Mouse (Mus musculus) left cerebral cortex, postnatal 4 days (tissue): ENCODE data around the gene Cdk14. TPM values are rescaled to one million over a fixed set of nuclear protein-coding genes. Genes with fewer than 3 reads are reported as not detected.

Source experiments
- DNase-seq: peaks from one replicate; pipeline ENCODE4 v3.0.0-alpha.2; 2022
- intact Hi-C: fragments of 180-260 bp; cut with DNase I; formaldehyde crosslinking; loops from one replicate; pipeline ENCODE4 v1.15.1; 2025
- total RNA-seq, 2 experiments: library from RNA; stranded (reverse); gene quantifications; 2 replicates each; pipeline ENCODE4 v1.2.3; 2021

The Cdk14 gene
- total RNA-seq, 2 experiments from 2014 or later, result 84.2 to 92.2 TPM

- no peak for DNase-seq
- intact Hi-C loops, result no loop called here
These were observed 598.1 kb downstream of the Cdk14 start for GRCm38 (mm10) chr5:4822041-4822440.

GRCm38 (mm10) chr5:4821368-4821771 is 598.7 kb downstream of the Cdk14 start:
- intact Hi-C loops, result no loop called here
- DNase-seq, result no peak

DNA sequence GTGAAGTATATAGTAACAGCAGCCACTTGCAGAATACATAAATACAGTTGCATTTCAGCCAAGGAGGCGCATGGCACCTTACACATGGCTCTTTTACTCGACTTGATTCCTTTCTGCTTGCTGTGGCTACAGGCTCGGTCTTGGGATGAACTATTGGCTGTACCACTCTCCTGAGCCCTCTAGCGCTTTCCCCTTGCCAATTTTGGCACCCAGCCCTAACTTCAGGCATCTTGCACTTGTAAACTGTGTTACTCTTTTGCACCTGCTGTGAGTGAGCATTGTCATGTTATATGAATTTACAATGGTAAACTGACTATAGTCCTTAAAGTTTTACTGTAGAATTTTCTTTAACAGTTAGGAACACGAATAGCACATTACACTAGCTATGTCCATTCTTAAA is 603.1 kb downstream of the Cdk14 start:
- peak; percentile 53 for DNase-seq
- intact Hi-C loops, result no loop called here

DNA sequence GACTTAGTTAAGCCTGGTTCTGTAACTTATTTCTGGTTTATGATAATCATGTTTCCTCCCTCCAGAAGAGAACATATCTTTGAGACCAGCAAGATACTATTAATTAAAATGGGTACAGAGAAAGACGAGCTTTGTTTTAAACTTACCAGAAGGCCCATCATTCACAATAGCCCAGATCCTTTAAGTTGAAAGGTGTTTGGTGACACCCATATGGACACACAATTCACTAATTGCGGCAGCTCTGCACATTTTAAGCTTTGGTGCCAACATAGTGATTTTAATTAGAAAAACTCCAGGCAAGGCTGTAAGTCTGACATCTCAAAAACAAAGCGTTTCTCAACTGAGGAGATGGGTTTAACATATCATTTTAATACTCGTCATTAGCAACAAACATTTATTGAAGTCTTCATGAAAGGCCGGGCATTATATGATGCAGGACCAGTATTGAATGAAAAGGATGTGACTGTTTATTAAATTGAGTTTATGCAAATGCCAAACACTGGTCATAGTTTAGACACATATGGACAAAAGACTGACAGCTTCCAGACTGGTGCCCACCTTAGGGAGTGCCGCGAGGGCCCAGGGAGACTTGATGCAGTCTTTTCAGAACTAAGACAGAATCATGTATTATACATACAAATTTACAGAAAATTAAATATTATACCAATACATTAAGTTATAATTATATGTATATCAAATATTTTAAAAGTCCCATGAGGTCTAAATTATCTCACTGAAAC is 605.5 kb downstream of the Cdk14 start:
- DNase-seq, result no peak
- intact Hi-C loops, result no loop called here

GRCm38 (mm10) chr5:4813357-4813756 is 606.8 kb downstream of the Cdk14 start:
- DNase-seq, result no peak
- intact Hi-C loops, result no loop called here

- DNase-seq, result no peak
- intact Hi-C loops, result no loop called here
These were observed 607.9 kb downstream of the Cdk14 start for GRCm38 (mm10) chr5:4812036-4812729.

DNA sequence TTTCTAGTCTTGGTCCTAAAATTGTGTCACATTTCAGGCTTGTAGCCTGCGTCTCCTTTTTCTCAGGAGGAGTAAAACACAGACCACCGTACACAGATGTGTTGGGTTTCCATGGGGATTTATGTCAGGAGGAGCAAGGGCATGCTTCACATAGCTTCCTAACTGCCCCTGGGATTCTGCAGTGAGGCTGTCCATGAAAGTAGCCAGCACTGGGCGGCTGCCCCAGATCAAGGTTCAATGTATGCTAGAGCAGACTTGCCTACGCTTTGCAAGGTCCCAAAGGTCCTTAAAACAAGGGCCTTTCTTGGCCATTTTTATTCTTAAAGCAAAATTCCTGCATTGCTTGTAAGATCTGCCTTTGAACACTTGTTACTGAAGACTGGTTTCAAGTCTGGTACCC is 614.9 kb downstream of the Cdk14 start:
- intact Hi-C loops, result no loop called here
- DNase-seq, result no peak

DNA sequence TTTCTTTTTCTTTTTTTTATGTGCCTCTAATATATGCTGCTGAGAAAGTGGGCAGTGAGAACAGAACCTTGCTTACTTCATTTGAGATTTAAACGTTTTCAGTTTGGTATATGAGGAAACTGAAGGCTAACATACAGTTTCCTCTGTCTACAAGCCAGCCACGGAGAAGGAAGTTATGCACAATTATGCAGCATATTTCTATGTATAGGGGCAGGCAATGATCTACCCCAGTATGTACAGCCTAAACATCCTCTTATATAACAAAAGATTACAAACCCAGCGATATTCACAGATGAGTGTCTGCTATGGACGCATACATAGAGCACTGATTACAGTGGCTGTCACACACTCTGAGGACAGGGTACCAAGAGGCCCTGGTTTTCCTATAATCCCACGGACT is 616.4 kb downstream of the Cdk14 start:
- DNase-seq, result no peak
- intact Hi-C loops, result no loop called here

DNA sequence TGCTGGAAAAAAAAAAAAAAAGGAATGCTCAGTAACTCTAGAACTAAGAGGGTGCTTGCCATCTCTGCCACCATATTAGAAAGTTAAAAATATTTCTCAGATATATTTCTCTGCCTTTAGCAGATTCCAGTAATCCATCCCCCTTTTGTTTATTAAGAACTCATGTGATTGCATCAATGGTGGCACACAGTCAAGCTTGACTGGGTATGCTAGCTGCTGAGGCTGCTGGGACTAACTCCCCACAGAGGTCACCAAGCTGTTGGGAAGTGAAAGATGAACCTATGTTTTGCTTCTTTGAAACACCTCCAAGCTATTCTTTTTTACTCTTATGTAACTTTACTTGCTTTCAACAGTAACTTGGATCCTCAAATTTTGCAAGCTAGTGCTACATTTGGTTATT is 618.1 kb downstream of the Cdk14 start:
- intact Hi-C loops, result no loop called here
- DNase-seq, result no peak

DNA sequence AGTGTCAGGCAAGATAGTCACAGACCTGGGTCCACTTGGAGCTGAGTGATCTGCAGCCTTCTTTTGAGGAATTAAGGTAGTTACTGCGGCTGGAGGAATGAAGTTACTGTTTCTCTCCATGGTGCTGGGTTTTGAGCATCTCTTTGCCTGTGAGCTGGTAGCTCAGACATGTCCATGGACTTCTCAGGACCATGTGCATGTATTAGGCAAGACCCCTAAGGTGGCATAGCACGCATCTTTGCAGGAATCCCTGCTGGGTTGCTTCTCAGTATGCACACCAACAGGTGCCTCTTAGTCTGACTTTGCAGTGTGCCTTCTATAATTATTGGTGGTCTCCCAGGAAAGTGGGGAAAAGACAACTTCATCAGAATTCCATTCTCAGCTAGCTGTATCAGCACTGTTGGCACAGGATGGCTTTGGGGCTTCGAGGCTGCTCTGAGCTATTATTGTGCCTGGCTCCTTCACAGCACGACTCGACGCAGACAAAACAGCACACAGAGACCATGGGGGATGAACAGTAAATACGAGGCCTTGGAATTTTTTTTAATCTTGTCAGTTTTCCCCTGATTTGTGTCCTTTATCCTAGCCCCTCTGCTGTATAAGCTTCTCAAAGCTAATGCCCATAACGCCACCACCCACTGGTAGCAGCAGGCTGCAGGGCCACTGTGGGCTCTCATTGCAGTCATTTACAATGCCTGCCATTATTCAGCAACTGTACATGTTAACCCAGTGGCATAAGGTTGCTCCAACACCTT is 618.8 kb downstream of the Cdk14 start:
- no peak for DNase-seq
- intact Hi-C loops, result no loop called here

GRCm38 (mm10) chr5:4791219-4791618 is 628.9 kb downstream of the Cdk14 start:
- DNase-seq, result no peak
- intact Hi-C loops, result no loop called here

- no peak for DNase-seq
- intact Hi-C loops, result no loop called here
These were observed 629.8 kb downstream of the Cdk14 start for GRCm38 (mm10) chr5:4790265-4790664.

- no peak for DNase-seq
- intact Hi-C loops, result no loop called here
These were observed 631.6 kb downstream of the Cdk14 start for GRCm38 (mm10) chr5:4788484-4788883.

- intact Hi-C loops, result no loop called here
These were observed 633.3 kb downstream of the Cdk14 start for GRCm38 (mm10) chr5:4786816-4787215.

GRCm38 (mm10) chr5:4778274-4778673 is 641.8 kb downstream of the Cdk14 start:
- intact Hi-C loops, result no loop called here
- DNase-seq, result no peak

More at GRCm38 (mm10) chr5:4786816-4787215, 633.3 kb downstream of the Cdk14 start:
- no peak for DNase-seq

- intact Hi-C loops, result no loop called here
These were observed 643.6 kb downstream of the Cdk14 start for GRCm38 (mm10) chr5:4776495-4776894.

DNA sequence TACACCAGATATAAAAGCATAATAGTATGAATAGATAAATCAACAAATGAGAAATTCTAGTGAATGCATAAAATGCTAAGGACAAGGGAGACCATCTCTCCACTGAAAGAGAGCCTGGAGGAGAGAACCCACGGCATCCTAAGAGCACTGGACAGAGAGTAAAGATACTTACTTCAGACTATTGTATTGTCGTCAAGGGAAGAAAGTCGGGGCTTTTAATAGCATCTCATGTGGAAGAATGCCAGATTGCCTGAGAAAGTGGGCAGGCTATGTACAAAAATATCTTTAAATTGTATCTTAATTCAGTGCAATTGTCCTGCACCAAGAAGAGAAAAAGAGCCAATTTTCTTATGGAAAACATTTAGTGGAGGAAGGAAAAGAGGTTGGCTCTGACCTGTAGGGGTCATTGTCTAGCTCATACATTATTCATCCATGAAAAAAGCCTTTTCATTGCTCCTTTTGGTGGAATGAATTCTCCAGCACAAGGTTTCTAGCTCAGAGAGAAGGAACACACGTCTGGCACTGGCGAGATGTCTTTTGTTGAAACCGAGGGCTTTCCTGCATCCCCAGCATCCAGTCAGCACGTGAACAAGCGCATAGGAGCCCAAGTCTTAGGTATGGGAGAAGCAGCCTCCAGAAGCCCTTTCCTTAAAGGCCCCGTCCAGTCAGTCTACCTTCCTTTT is 646.9 kb downstream of the Cdk14 start:
- intact Hi-C loops, result no loop called here
- DNase-seq, result no peak

More at GRCm38 (mm10) chr5:4776495-4776894, 643.6 kb downstream of the Cdk14 start:
- DNase-seq, result no peak

- intact Hi-C loops, result no loop called here
- no peak for DNase-seq
These were observed 649.5 kb downstream of the Cdk14 start for GRCm38 (mm10) chr5:4770609-4771008.

DNA sequence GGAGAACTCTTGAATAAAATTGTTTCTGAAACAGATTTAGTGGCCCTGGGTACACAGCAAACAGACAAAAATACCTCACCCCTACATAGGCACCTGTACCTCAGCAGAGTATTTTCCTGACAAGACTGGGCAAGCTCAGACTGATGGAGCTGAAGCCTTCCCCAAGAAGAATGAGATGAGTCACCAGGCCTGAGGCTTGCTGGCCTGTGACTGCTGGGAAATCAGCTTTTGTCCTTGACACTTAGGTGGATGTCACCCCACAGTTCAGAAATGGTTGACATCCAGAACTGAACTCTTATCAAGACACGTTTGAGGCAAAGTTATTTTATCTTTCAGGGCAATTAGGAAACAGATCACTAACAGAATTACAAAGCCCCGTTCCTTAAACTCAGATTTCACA is 652.2 kb downstream of the Cdk14 start:
- intact Hi-C loops, result no loop called here
- DNase-seq, result no peak

GRCm38 (mm10) chr5:4766719-4767118 is 653.4 kb downstream of the Cdk14 start:
- intact Hi-C loops, result no loop called here
- DNase-seq, result no peak

- intact Hi-C loops, result no loop called here
- DNase-seq, result no peak
These were observed 658.2 kb downstream of the Cdk14 start for GRCm38 (mm10) chr5:4761891-4762290.
